Mouse (Mus musculus): Measurements from ENCODE around the gene Rab2b. TPM values are rescaled to one million over a fixed set of nuclear protein-coding genes. Genes with fewer than 3 reads are reported as not detected.
"Not testable (repeated sequence)": the region's sequence is repeated elsewhere in the genome, so short reads cannot be mapped to it uniquely, and the experiment has no call there.

Gene Rab2b
- polyA plus RNA-seq, 1 experiment from 2014 or later: 60.6 TPM

GRCm38 (mm10) chr14:52313931-52314807 lies 34.8 kb upstream of the Rab2b start:
- peaks cover 60% of the 10 kb centered on the region for H3K4me1 ChIP-seq (replicated peaks)
- no peak for ATAC-seq

DNA sequence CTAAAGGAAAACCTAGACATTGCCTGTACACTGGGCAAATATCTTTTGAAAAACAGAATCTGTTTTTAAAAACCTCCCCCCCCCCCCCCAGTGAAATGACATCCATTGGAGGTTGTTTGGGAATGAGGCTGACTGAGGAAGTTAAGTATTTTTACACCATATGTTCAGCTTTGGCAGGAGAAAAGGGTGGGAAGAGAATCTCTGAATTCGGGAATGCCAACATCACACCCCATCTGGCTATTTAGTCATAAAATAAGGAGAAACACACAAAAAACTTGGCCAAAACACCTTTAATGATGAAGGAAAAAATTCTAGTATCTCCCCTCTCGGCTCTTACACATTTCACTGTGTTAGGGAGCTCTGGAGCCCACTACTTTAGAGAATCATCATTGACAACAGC lies 31.6 kb upstream of the Rab2b start:
- H3K36me3 ChIP-seq: peaks cover 54% of the 10 kb centered on the region
- H3K9ac ChIP-seq (replicated peaks): no peak overlapping the region
- peak overlapping the region; percentile 92 for H3K4me2 ChIP-seq (replicated peaks)
- H3K9me3 ChIP-seq: 0 out of 2 replicates have a peak, but pooled peaks cover 3% of the 10 kb centered on the region
- no peaks in the 10 kb centered on the region for H3K27me3 ChIP-seq
- no peak for ATAC-seq
- no peak overlapping the region for H3K27ac ChIP-seq
- H3K4me3 ChIP-seq (replicated peaks): 0 out of 2 replicates have a peak overlapping the region, but pooled peaks have one; percentile 5
- H3K4me1 ChIP-seq (replicated peaks): peaks cover 50% of the 10 kb centered on the region
- 92% methylated on average over 2 of the region's 2 CpGs for WGBS

More at GRCm38 (mm10) chr14:52313931-52314807, 34.8 kb upstream of the Rab2b start:
- peaks cover 52% of the 10 kb centered on the region for H3K36me3 ChIP-seq
- peak overlapping the region; percentile 92 for H3K4me2 ChIP-seq (replicated peaks)
- peak overlapping the region; percentile 83 for H3K4me3 ChIP-seq (replicated peaks)
- WGBS: 84% methylated on average over 26 of the region's 26 CpGs
- H3K9me3 ChIP-seq: 0 out of 2 replicates have a peak, but pooled peaks cover 3% of the 10 kb centered on the region
- peak overlapping the region; percentile 96; the same call in 1 of the 2 replicates for H3K27ac ChIP-seq
- H3K27me3 ChIP-seq: no peaks in the 10 kb centered on the region
- peak overlapping the region; percentile 94 for H3K9ac ChIP-seq (replicated peaks)

DNA sequence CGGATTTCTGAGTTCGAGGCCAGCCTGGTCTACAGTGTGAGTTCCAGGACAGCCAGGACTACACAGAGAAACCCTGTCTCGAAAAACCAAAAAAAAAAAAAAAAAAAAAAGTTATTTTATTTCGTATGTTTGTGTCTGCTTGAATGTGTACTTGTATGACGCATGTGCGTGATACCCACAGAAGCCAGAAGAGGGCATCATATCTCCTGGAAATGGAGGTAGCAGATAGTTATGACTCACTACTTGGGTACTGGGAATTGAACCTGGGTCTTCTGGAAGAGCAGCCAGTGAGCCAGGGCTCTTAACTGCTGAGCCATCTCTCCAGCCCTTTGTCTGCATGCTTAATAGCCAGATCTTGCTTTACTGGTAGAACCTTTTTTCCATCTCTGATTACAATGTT lies 31.0 kb upstream of the Rab2b start:
- not testable (repeated sequence) for H3K4me2 ChIP-seq (replicated peaks); H3K27me3 ChIP-seq; H3K27ac ChIP-seq; ATAC-seq; H3K4me3 ChIP-seq (replicated peaks); H3K9ac ChIP-seq (replicated peaks); H3K9me3 ChIP-seq
- WGBS: 92% methylated on average over 6 of the region's 6 CpGs
- H3K4me1 ChIP-seq (replicated peaks): peaks cover 49% of the 10 kb centered on the region
- peaks cover 54% of the 10 kb centered on the region for H3K36me3 ChIP-seq

GRCm38 (mm10) chr14:52306100-52306499 lies 26.8 kb upstream of the Rab2b start:
- no peak for ATAC-seq
- no peak overlapping the region for H3K9ac ChIP-seq (replicated peaks)
- H3K27ac ChIP-seq: no peak overlapping the region
- no peaks in the 10 kb centered on the region for H3K9me3 ChIP-seq
- no peaks in the 10 kb centered on the region for H3K27me3 ChIP-seq
- no peak overlapping the region for H3K4me3 ChIP-seq (replicated peaks)
- peaks cover 20% of the 10 kb centered on the region for H3K4me1 ChIP-seq (replicated peaks)
- 0 out of 2 replicates have a peak overlapping the region, but pooled peaks have one; percentile 22 for H3K4me2 ChIP-seq (replicated peaks)
- peaks cover 16% of the 10 kb centered on the region for H3K36me3 ChIP-seq
- 84% methylated on average over 2 of the region's 2 CpGs for WGBS

DNA sequence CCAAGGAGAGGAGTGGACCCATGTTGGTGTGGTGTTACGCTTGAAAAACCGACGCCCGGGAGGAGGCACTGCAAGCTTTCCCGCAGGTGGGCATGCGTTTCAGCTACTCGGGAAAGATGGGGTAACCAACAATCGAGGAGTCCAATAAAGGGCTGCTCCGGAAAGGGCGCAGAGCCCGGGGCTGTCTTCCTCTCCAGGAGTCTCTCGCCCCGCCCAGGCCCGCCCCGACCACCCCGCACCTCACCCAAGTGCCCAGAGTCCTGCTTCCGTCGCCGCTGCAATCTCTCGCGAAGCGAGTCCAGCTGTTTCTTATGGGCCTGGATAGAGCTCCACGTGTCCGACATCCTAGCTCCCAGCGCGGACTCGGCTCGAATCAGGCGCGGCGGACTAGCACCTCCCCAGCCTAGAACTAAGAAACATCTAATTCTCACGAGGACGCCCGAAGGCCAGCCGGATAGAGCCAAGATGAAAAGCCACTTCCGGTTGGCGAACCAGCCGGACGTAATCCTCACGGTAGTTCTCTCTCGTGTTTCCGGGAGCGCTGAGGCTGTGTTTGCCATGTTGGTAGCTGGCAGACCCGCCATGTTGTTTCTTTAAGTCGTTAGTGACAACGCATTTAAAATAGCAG lies 25.4 kb upstream of the Rab2b start, which contains the start of gene Mettl3:
Gene Mettl3, minus strand, starts transcription at position 485 of the 628 bp plus-strand sequence.
- Histone ChIP-seq H3K9ac (replicated peaks) (peak within 1 kb of the TSS; percentile 80), H3K4me1 (replicated peaks) (peaks cover 13% of the 10 kb centered on the region), H3K27ac (peak within 1 kb of the TSS; percentile 89), H3K4me3 (replicated peaks) (peak within 1 kb of the TSS; percentile 69), H3K9me3 (no peaks in the 10 kb centered on the region), H3K36me3 (peaks cover 15% of the 10 kb centered on the region), H3K27me3 (no peaks in the 10 kb centered on the region), H3K4me2 (replicated peaks) (peak within 1 kb of the TSS; percentile 79)
- under 1% methylated on average over 46 of the region's 46 CpGs for WGBS
- peak; percentile 96 for ATAC-seq

- ATAC-seq; H3K4me3 ChIP-seq (replicated peaks); H3K9ac ChIP-seq (replicated peaks); H3K9me3 ChIP-seq; H3K27ac ChIP-seq; H3K27me3 ChIP-seq: not testable (repeated sequence)
- H3K4me1 ChIP-seq (replicated peaks): peaks cover 13% of the 10 kb centered on the region
- WGBS: 88% methylated on average over 3 of the region's 3 CpGs
- peaks cover 18% of the 10 kb centered on the region for H3K36me3 ChIP-seq
- H3K4me2 ChIP-seq (replicated peaks): peak overlapping the region; percentile 79
These were observed 24.2 kb upstream of the Rab2b start for GRCm38 (mm10) chr14:52303517-52303916.

GRCm38 (mm10) chr14:52295558-52296264 lies 16.4 kb upstream of the Rab2b start:
- peak; percentile 78 for ATAC-seq
- Histone ChIP-seq H3K27me3 (no peaks in the 10 kb centered on the region), H3K4me2 (replicated peaks) (no peak overlapping the region), H3K4me3 (replicated peaks) (no peak overlapping the region), H3K9me3 (no peaks in the 10 kb centered on the region), H3K36me3 (peaks cover 84% of the 10 kb centered on the region), H3K27ac (no peak overlapping the region), H3K9ac (replicated peaks) (no peak overlapping the region), H3K4me1 (replicated peaks) (no peaks in the 10 kb centered on the region)
- 65% methylated on average over 6 of the region's 6 CpGs for WGBS

DNA sequence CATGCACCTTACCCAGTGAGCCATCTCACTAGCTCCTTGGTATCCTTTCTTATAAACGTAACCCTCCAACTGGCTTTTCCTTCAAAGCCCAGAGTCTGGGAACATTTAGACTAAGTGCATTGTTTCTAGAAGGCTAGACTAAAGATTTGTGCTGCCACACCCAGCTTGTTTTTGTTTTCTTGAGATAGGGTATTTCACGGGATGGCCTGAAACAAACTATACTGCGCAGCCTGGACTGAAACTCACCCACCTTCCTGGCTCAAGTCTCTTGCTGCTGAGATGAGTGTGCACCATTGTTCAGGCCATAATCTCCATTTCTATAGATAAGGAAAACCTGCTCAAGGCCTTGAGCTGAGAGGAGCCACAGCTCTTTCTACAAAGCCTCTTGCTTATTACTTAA lies 4.8 kb upstream of the Rab2b start:
- Histone ChIP-seq H3K9ac (replicated peaks) (no peak overlapping the region), H3K4me1 (replicated peaks) (peaks cover 8% of the 10 kb centered on the region), H3K36me3 (peaks cover 34% of the 10 kb centered on the region), H3K4me3 (replicated peaks) (no peak overlapping the region), H3K4me2 (replicated peaks) (no peak overlapping the region), H3K27ac (no peak overlapping the region), H3K9me3 (no peaks in the 10 kb centered on the region), H3K27me3 (no peaks in the 10 kb centered on the region)
- 92% methylated on average over 3 of the region's 3 CpGs for WGBS
- no peak for ATAC-seq

- no peak overlapping the region for H3K4me3 ChIP-seq (replicated peaks)
- no peak overlapping the region for H3K9ac ChIP-seq (replicated peaks)
- H3K27ac ChIP-seq: no peak overlapping the region
- no peak overlapping the region for H3K4me2 ChIP-seq (replicated peaks)
- no peaks in the 10 kb centered on the region for H3K27me3 ChIP-seq
- WGBS: 93% methylated on average over 5 of the region's 5 CpGs
- peaks cover 30% of the 10 kb centered on the region for H3K36me3 ChIP-seq
- no peak for ATAC-seq
- peaks cover 9% of the 10 kb centered on the region for H3K4me1 ChIP-seq (replicated peaks)
- no peaks in the 10 kb centered on the region for H3K9me3 ChIP-seq
These were observed 4.3 kb upstream of the Rab2b start for GRCm38 (mm10) chr14:52283629-52284028.

DNA sequence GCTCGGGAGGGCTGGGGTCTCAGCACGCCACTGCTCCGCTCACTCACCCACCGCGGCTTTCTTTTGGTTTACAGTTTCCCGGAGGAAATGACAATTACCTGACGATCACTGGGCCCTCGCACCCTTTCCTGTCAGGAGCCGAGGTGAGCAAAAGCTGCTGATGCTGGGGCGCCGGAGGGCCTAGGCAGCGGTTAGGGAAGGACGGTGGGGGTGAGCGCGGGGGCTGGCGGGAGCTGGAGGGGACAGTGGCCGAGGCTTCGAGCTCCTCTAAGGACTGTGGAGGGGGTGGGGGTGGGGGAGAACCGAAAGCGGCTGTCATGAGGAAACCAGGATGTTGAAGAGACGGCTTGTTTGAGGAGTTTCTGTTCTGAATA lies 389 bp upstream of the Rab2b start:
- Histone ChIP-seq H3K4me1 (replicated peaks) (peaks cover 17% of the 10 kb centered on the region), H3K4me3 (replicated peaks) (peak overlapping the region; percentile 90)

GRCm38 (mm10) chr14:52277210-52277609 lies 2.1 kb downstream of the Rab2b start:
- no peak overlapping the region for H3K4me3 ChIP-seq (replicated peaks)
- H3K27ac ChIP-seq: no peak overlapping the region
- ATAC-seq: no peak
- H3K9me3 ChIP-seq: no peaks in the 10 kb centered on the region
- H3K36me3 ChIP-seq: peaks cover 34% of the 10 kb centered on the region
- H3K4me2 ChIP-seq (replicated peaks): no peak overlapping the region
- H3K9ac ChIP-seq (replicated peaks): no peak overlapping the region
- 91% methylated on average over 4 of the region's 4 CpGs for WGBS
- peaks cover 17% of the 10 kb centered on the region for H3K4me1 ChIP-seq (replicated peaks)
- H3K27me3 ChIP-seq: no peaks in the 10 kb centered on the region

More for the DNA sequence above, 389 bp upstream of the Rab2b start:
- Histone ChIP-seq H3K27ac (peak overlapping the region; percentile 88), H3K9me3 (no peaks in the 10 kb centered on the region), H3K36me3 (peaks cover 13% of the 10 kb centered on the region), H3K9ac (replicated peaks) (peak overlapping the region; percentile 90), H3K27me3 (no peaks in the 10 kb centered on the region), H3K4me2 (replicated peaks) (peak overlapping the region; percentile 75)
- ATAC-seq: peak; percentile 57
- WGBS: under 1% methylated on average over 21 of the region's 21 CpGs

All from midbrain, embryonic 13.5 days (tissue).